Mouse (Mus musculus): ENCODE results near the gene Sp4. TPM values are rescaled to one million over a fixed set of nuclear protein-coding genes. Genes with fewer than 3 reads are reported as not detected.

The Sp4 gene
- polyA plus RNA-seq, 1 experiment from 2014 or later, result 7.3 TPM

Other genes with a start within 250 kb of the Sp4 start
- 0.08 TPM in 1 of 2 replicates, not detected in the other for gene Dnah11, start 102.4 kb downstream of the Sp4 start, polyA plus RNA-seq (2016; fragmentation: Nextera tagmentation; extraction: Ambion mirVana)